Mouse (Mus musculus) R1 (cell line): ENCODE measurements around the gene Phactr3.
"Not testable (repeated sequence)": the region's sequence is repeated elsewhere in the genome, so short reads cannot be mapped to it uniquely, and the experiment has no call there.

Source experiments
- DNase-seq: peaks from one replicate; pipeline ENCODE4 v3.0.0-alpha.2; 2018; ENCODE audit warnings: low read depth, low spot score

Phactr3 gene

GRCm38 (mm10) chr2:178327466-178328040, 208.8 kb downstream of the Phactr3 start:
- peak; percentile 82 for DNase-seq

GRCm38 (mm10) chr2:178329551-178329950, 210.8 kb downstream of the Phactr3 start:
- DNase-seq = no peak

DNA sequence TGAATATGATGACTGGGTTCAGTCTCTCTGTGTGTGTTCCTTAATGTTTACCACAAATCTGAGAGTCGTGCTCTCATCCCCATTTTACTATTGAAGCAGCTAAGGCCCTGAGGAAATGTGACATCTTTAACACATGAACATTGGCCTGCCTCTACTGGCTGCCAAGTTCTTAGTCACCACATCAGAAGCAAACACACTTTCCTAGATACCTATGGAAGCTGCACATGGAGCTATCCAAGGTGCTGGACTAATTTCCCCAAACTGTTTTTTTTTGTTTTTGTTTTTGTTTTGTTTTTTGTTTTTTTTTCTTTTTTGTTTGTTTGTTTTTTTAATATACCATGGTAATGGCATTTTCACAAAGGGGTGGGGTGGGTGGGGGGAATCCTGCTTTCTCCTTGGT, 211.2 kb downstream of the Phactr3 start:
- peak; percentile 24 for DNase-seq

DNA sequence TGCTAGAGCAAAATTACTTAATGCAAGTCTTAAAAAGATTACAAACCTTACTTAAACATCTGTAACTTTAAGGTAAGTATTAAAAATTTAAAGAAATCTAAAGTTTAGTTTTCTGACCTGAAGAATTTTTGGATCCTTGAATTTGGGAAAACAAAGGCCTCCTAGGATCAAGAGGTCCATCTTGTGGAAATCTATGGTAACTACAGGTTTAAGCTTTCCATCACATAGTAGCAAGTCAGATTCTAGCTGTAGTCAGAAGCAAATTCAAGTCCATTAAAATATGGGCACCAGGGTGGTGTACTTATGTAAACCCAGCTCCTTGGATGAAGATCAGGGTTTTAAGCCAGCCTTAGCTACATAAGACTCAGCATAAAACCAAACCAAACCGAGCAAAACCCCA, 219.1 kb downstream of the Phactr3 start:
- peak; percentile 22 for DNase-seq

- peak; percentile 13 for DNase-seq
Measured at GRCm38 (mm10) chr2:178339044-178339443, 220.3 kb downstream of the Phactr3 start.

- DNase-seq = not testable (repeated sequence)
Measured at GRCm38 (mm10) chr2:178342105-178342504, 223.3 kb downstream of the Phactr3 start.

- DNase-seq = no peak
Measured at GRCm38 (mm10) chr2:178342597-178342996, 223.8 kb downstream of the Phactr3 start.
